Mouse (Mus musculus): ENCODE measurements around the gene Aar2. TPM values are rescaled to one million over a fixed set of nuclear protein-coding genes. Genes with fewer than 3 reads are reported as not detected.

Gene Aar2
- total and polyA plus RNA-seq, 3 experiments = 28.2 to 34.1 TPM; not detected in 1

DNA sequence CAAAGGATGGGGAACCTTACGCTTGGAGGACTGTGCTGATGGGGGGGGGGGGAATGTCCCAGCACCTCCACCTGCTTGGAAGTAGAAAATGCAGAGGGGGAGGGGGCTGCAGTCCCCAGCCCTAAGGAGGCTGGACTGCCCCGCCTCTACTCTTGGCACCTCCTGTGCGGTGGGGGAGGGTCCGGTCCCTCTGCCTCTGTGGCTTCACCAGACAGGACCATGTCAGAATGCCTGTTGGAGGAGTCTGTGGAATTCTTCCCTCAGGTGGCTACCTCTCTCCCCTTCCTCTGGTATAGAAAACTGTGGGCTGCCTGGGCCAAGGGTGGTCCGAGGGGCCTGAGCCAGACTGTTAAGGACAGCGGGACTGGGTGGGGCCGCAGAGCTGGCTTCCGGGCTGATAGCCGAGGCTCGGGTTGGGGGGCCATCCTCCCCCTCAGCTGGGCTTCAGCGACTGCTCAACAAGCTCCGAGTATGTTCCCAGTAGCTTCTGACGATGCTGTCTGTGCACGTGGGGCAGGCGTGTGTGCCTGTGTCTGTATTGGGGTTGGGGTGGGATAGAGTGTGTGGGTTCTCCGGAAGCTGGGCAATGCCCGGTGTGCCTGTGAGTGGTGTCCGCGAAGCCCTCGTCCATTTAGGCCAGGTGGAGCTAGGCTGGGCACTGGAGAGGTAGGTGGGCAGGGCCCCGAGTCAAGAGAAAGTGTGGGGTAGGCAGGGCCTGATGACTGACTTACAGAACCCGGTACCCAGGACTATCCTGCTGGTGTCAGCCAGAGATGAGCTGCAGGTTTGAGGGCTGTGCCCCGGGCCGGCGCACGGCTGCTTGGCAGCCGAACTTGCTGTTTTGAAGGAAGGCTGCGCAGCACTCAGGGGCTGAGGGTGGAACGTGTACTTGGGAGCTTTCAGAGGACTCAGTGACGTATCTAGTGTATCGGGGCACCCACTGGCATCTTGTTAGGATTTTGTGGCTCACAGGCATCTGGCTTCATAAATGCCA, 67.6 kb downstream of the Aar2 start:
- H3K27ac ChIP-seq (ENCODE audit: control insufficient read depth, low read depth, low read length) = no peak overlapping the region
- H3K79me2 ChIP-seq (ENCODE audit: control insufficient read depth, insufficient read depth, low read length, poor library complexity) = no peaks in the 10 kb centered on the region
- DNase-seq (ENCODE audit: low read depth, low spot score) = no peak
- H3K4me1 ChIP-seq (ENCODE audit: control insufficient read depth in 1 of 2, insufficient read depth in 2 of 2, low read length in 2 of 2) = no peaks in the 10 kb centered on the region
- no peak overlapping the region for H3K9ac ChIP-seq (ENCODE audit: control insufficient read depth, low read depth, low read length, poor library complexity, severe bottlenecking)
- H3K27me3 ChIP-seq (ENCODE audit: control insufficient read depth in 1 of 2, insufficient read depth in 2 of 2, low read length in 2 of 2) = no peaks in the 10 kb centered on the region
- H3K9me3 ChIP-seq (replicated peaks; ENCODE audit: insufficient read depth, low read length) = no peaks in the 10 kb centered on the region
- H3K36me3 ChIP-seq (ENCODE audit: control insufficient read depth in 1 of 2, insufficient read depth in 2 of 2, low read length in 2 of 2) = no peaks in the 10 kb centered on the region
- H3K4me3 ChIP-seq (ENCODE audit: control insufficient read depth in 1 of 2, insufficient read depth in 1 of 2, low read depth in 2 of 2, low read length in 2 of 2) = no peak overlapping the region
- TF ChIP-seq ETS1 (IDR thresholded peaks at IDR 0.05; ENCODE audit: low read depth, low read length) (no peak), ZMIZ1 (IDR thresholded peaks at IDR 0.05; ENCODE audit: low read depth, low read length) (no peak), ZKSCAN1 (IDR thresholded peaks at IDR 0.05; ENCODE audit: low read depth, low read length) (no peak), BHLHE40 (IDR thresholded peaks at IDR 0.05; ENCODE audit: borderline replicate concordance, low read depth, low read length) (no peak), MEF2A (IDR thresholded peaks at IDR 0.05; ENCODE audit: extremely low read depth, insufficient replicate concordance, low read depth, low read length, poor library complexity, severe bottlenecking) (no peak), USF1 (IDR thresholded peaks at IDR 0.05; ENCODE audit: low read depth, low read length) (no peak)

DNA sequence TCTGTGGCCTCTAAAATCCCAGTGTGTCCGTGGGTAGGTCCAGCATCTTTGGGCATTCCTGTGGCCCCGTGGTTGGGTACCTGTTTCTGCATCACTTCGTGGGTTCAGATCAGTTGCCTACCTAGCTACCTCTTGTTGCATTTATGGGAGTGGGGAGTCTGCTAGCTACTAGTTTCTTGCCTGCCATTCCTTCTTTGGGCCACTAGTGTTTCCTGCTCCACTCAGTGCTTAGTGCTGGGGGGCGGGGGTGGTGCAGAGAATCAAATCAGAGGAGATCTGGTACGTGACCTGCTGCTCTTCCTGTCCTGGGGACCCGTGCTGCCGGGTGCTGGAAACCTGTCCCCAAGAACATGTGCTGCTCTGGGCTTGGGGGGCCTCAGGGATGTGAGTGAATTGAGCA, 69.1 kb downstream of the Aar2 start:
- Histone ChIP-seq H3K4me1 (ENCODE audit: control insufficient read depth in 1 of 2, insufficient read depth in 2 of 2, low read length in 2 of 2) (no peaks in the 10 kb centered on the region), H3K27me3 (ENCODE audit: control insufficient read depth in 1 of 2, insufficient read depth in 2 of 2, low read length in 2 of 2) (no peaks in the 10 kb centered on the region), H3K4me3 (ENCODE audit: control insufficient read depth in 1 of 2, insufficient read depth in 1 of 2, low read depth in 2 of 2, low read length in 2 of 2) (no peak overlapping the region), H3K27ac (ENCODE audit: control insufficient read depth, low read depth, low read length) (no peak overlapping the region), H3K9me3 (replicated peaks; ENCODE audit: insufficient read depth, low read length) (no peaks in the 10 kb centered on the region), H3K79me2 (ENCODE audit: control insufficient read depth, insufficient read depth, low read length, poor library complexity) (no peaks in the 10 kb centered on the region), H3K9ac (ENCODE audit: control insufficient read depth, low read depth, low read length, poor library complexity, severe bottlenecking) (no peak overlapping the region), H3K36me3 (ENCODE audit: control insufficient read depth in 1 of 2, insufficient read depth in 2 of 2, low read length in 2 of 2) (no peaks in the 10 kb centered on the region)
- TF ChIP-seq CHD2 (IDR thresholded peaks at IDR 0.05; ENCODE audit: low read length) (no peak), E2F4 (IDR thresholded peaks at IDR 0.05; ENCODE audit: borderline replicate concordance, low read depth, low read length) (no peak), CTCF (IDR thresholded peaks at IDR 0.05 in 2 of 3, conservative IDR thresholded peaks at IDR 0.05 in 1 of 3; ENCODE audit: control insufficient read depth in 1 of 3, insufficient read depth in 1 of 3, low read depth in 2 of 3, low read length in 3 of 3, poor library complexity in 1 of 3, severe bottlenecking in 1 of 3) (no peak), NELFE (IDR thresholded peaks at IDR 0.05; ENCODE audit: low read depth, low read length) (no peak), POLR2A (IDR thresholded peaks at IDR 0.05; ENCODE audit: control insufficient read depth in 1 of 2, insufficient read depth in 1 of 2, low read depth in 1 of 2, low read length in 2 of 2, poor library complexity in 1 of 2) (no peak), SIN3A (IDR thresholded peaks at IDR 0.05; ENCODE audit: low read length) (no peak), RAD21 (IDR thresholded peaks at IDR 0.05; ENCODE audit: low read depth, low read length) (no peak), USF1 (IDR thresholded peaks at IDR 0.05; ENCODE audit: low read depth, low read length) (no peak), MEF2A (IDR thresholded peaks at IDR 0.05; ENCODE audit: extremely low read depth, insufficient replicate concordance, low read depth, low read length, poor library complexity, severe bottlenecking) (no peak), BHLHE40 (IDR thresholded peaks at IDR 0.05; ENCODE audit: borderline replicate concordance, low read depth, low read length) (no peak), UBTF (IDR thresholded peaks at IDR 0.05; ENCODE audit: borderline replicate concordance, insufficient read depth, low read depth, low read length) (no peak), ZKSCAN1 (IDR thresholded peaks at IDR 0.05; ENCODE audit: low read depth, low read length) (no peak), MYC (IDR thresholded peaks at IDR 0.05; ENCODE audit: low read depth, low read length) (no peak), MXI1 (IDR thresholded peaks at IDR 0.05; ENCODE audit: low read depth, low read length) (no peak), NRF1 (IDR thresholded peaks at IDR 0.05; ENCODE audit: insufficient read depth, low read depth, low read length, poor library complexity, severe bottlenecking) (no peak), TAL1 (IDR thresholded peaks at IDR 0.05; ENCODE audit: low read length) (no peak), ZC3H11A (IDR thresholded peaks at IDR 0.05; ENCODE audit: low read depth, low read length) (no peak), POLR2AphosphoS5 (IDR thresholded peaks at IDR 0.05; ENCODE audit: borderline replicate concordance, low read depth, low read length) (no peak)
- no peak for DNase-seq (ENCODE audit: low read depth, low spot score)

Data from MEL (cell line).